Mouse (Mus musculus) hindbrain, embryonic 16.5 days (tissue): Measurements from ENCODE around the gene Specc1l. TPM values are rescaled to one million over a fixed set of nuclear protein-coding genes. Genes with fewer than 3 reads are reported as not detected.

Experiments
- ATAC-seq: fragments of 200-750 bp; cut with Nextera tagmentation; 2 replicates; pipeline ENCODE4 v1.8.0; 2017; ENCODE audit warnings: moderate TSS enrichment, moderate library complexity
- H3K27ac ChIP-seq: fragments of 300-500 bp; sonication (generic); 2 replicates; pipeline ENCODE4 v1.5.1; 2014; ENCODE audit warnings: low read depth, mild to moderate bottlenecking, control low read depth, low read length, moderate library complexity
- H3K27me3 ChIP-seq: fragments of 300-500 bp; sonication (generic); replicated peaks from 2 replicates; pipeline ENCODE4 v1.6.1; 2014; ENCODE audit warnings: low read length; ENCODE audit not compliant: control insufficient read depth, insufficient read depth
- H3K36me3 ChIP-seq: fragments of 300-500 bp; sonication (generic); 2 replicates; pipeline ENCODE4 v1.6.1; 2014; ENCODE audit warnings: mild to moderate bottlenecking, low read length, moderate library complexity, mixed read lengths; ENCODE audit not compliant: control insufficient read depth, insufficient read depth
- H3K4me1 ChIP-seq: fragments of 300-500 bp; sonication (generic); 2 replicates; pipeline ENCODE4 v1.6.1; 2014; ENCODE audit warnings: low read depth, low read length; ENCODE audit not compliant: control insufficient read depth, insufficient read depth
- H3K4me2 ChIP-seq: fragments of 300-500 bp; sonication (generic); 2 replicates; pipeline ENCODE4 v1.6.1; 2014; ENCODE audit warnings: mild to moderate bottlenecking, low read length, control low read depth, moderate library complexity
- H3K4me3 ChIP-seq: fragments of 300-500 bp; sonication (generic); 2 replicates; pipeline ENCODE4 v1.5.1; 2014; ENCODE audit warnings: mild to moderate bottlenecking, low read length, control low read depth, moderate library complexity
- H3K9ac ChIP-seq: fragments of 300-500 bp; sonication (generic); 2 replicates; pipeline ENCODE4 v1.6.1; 2014; ENCODE audit warnings: low read depth, mild to moderate bottlenecking, control low read depth, low read length, moderate library complexity
- H3K9me3 ChIP-seq: fragments of 300-500 bp; sonication (generic); 2 replicates; pipeline ENCODE4 v1.6.1; 2014; ENCODE audit warnings: mild to moderate bottlenecking, low read length, moderate library complexity; ENCODE audit not compliant: control insufficient read depth
- WGBS: fragments of 180-500 bp; shearing (Covaris S2); extraction: QIAGEN DNeasy Blood & Tissue Kit; methylation state at CpG from one replicate; pipeline ENCODE4 v1.1.7; 2014; 5-methylcytosine and 5-hydroxymethylcytosine counted together
- polyA plus RNA-seq: library from polyadenylated mRNA; unstranded; fragments of >200 nt; fragmentation: Nextera tagmentation; extraction: Ambion mirVana; gene quantifications from 2 replicates; pipeline ENCODE4 v1.2.1, GENCODE M21; 2015

The Specc1l gene
- polyA plus RNA-seq, 1 experiment from 2014 or later: 24.7 TPM

DNA sequence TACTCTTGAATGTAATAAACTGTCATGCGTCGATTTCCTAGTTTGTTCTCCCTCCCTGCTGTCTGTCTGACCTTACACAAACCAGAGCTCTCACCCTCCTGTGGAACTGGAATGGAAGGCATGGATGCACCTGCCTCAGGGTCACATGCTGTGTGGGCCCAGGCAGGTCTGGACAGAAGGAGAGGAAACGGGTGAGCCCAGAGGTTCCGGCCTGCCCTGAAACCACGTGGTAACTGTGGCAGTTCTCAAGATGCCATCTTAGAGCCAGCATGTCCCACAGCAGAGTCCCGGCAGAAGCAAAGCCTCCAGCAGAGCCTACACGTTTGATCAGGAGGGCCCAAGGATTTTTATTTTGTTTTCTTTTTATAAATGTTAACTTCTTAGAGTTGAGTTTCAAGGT is 100.5 kb downstream of the Specc1l start:
- H3K9ac ChIP-seq: no peak overlapping the region
- peaks cover 11% of the 10 kb centered on the region; the same call in 1 of the 2 replicates for H3K4me1 ChIP-seq
- H3K27me3 ChIP-seq: peaks cover 2% of the 10 kb centered on the region; the same call in 1 of the 2 replicates
- no peak overlapping the region for H3K4me3 ChIP-seq
- no peaks in the 10 kb centered on the region for H3K9me3 ChIP-seq
- WGBS: 83% methylated on average over 7 of the region's 7 CpGs
- no peak for ATAC-seq
- no peak overlapping the region for H3K27ac ChIP-seq
- peaks cover 25% of the 10 kb centered on the region for H3K36me3 ChIP-seq
- H3K4me2 ChIP-seq: no peak overlapping the region

DNA sequence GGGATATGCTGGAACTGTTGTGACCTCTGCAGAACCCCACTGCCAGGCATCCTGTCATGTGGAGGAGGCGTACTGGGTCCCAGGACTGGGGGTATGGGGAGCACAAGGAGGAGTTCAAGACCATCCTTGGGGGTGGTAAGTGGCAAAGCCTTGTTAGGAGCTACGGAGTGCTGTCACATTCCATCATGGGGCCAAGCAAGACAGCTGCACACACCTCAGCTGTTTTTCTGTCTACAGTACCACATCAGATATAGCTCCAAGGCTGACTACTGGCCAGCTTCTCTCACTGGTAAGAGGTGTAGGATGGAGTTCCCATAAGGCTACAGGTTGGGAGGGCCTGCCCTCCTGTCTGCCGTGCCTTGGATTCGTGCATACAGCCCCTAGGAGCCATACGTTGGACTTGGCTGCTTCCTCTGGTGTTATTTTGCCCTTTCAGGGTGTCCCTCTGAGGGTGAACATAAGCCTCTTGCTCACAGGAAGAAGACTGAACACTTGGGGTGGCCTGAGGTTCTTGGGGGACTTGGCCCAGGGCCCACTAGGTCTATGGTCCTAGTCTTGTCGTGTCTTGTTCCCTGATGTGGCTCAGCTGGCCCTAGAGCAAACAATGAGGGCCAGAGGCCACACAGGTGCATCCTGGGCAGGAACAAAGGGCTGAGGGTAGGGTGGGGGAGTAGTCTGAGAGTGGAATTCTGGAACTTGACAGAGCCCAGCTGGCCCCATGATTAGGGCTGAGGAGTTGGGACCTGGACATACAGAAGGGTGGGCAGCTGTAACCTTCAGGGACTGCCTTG is 102.5 kb downstream of the Specc1l start:
- Histone ChIP-seq H3K9ac (no peak overlapping the region; the same call in 1 of the 2 replicates), H3K27ac (no peak overlapping the region; the same call in 1 of the 2 replicates), H3K4me3 (no peak overlapping the region), H3K36me3 (peaks cover 10% of the 10 kb centered on the region), H3K4me1 (peaks cover 11% of the 10 kb centered on the region; the same call in 1 of the 2 replicates), H3K4me2 (no peak overlapping the region), H3K27me3 (peaks cover 13% of the 10 kb centered on the region), H3K9me3 (no peaks in the 10 kb centered on the region)
- 75% methylated on average over 6 of the region's 6 CpGs for WGBS
- no peak for ATAC-seq

DNA sequence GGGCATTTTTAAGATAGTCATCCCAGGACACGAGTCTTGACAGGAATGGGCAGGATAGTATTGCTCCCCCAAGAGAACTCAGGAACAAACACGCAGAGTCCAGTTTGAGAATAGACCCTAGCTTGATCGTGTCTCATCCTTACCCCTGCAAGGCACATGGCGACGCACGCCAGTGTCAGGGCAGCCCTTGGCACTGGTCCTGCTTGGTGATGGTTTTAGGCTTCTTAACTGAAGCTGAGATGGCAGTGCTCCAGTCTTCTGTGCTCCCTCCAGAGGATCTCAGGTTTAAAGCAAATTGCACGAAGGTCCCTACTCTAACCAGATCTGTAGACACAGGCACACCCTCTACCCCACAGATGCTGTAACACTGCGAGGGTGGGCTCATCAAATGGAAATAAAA is 103.9 kb downstream of the Specc1l start:
- 68% methylated on average over 8 of the region's 8 CpGs for WGBS
- H3K27me3 ChIP-seq: peaks cover 13% of the 10 kb centered on the region

DNA sequence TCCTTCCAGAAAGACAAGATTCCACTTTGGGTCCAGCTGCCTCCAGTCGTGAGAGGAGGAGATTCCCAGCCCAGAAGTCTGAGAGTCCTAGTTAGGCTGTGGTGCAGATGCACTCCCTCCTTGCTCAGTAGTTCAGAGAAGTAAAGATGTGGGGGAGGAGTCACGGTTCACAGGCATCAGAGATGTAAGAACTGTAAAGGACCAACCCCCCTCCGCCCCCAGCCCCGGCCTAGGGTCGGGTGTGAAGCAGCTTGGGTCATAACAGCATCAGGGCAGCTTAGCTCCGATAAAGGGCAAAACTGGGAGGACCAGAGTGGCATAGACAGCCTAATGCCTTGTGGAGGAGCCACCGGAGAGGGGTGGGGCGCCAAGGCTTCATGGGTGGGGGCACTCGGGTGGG is 104.6 kb downstream of the Specc1l start:
- Histone ChIP-seq H3K4me1 (peaks cover 11% of the 10 kb centered on the region; the same call in 1 of the 2 replicates), H3K27ac (no peak overlapping the region), H3K4me2 (peak overlapping the region; percentile 59), H3K4me3 (peak overlapping the region; percentile 44), H3K9me3 (no peaks in the 10 kb centered on the region), H3K36me3 (peaks cover 3% of the 10 kb centered on the region; the same call in 1 of the 2 replicates), H3K9ac (peak overlapping the region; percentile 24), H3K27me3 (peaks cover 13% of the 10 kb centered on the region)
- WGBS: 5% methylated on average over 9 of the region's 9 CpGs
- ATAC-seq: peak; percentile 46; the same call in 1 of the 2 replicates

More for the DNA sequence above, 103.9 kb downstream of the Specc1l start:
- no peak overlapping the region for H3K27ac ChIP-seq
- no peak overlapping the region for H3K4me3 ChIP-seq
- H3K4me1 ChIP-seq: peaks cover 11% of the 10 kb centered on the region; the same call in 1 of the 2 replicates
- no peak overlapping the region for H3K4me2 ChIP-seq
- no peak for ATAC-seq
- H3K9ac ChIP-seq: no peak overlapping the region
- peaks cover 3% of the 10 kb centered on the region; the same call in 1 of the 2 replicates for H3K36me3 ChIP-seq
- H3K9me3 ChIP-seq: no peaks in the 10 kb centered on the region

DNA sequence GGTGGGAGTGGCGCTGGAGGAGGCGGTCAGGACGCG is 104.8 kb downstream of the Specc1l start, which contains the start of gene Adora2a:
Adora2a (plus strand) TSS at position 6 of the 36 bp plus-strand sequence.
- peak within 1 kb of the TSS; percentile 59 for H3K4me2 ChIP-seq
- H3K27me3 ChIP-seq: peaks cover 13% of the 10 kb centered on the region
- peaks cover 3% of the 10 kb centered on the region; the same call in 1 of the 2 replicates for H3K36me3 ChIP-seq
- H3K9ac ChIP-seq: peak within 1 kb of the TSS; percentile 24
- peaks cover 11% of the 10 kb centered on the region; the same call in 1 of the 2 replicates for H3K4me1 ChIP-seq
- H3K9me3 ChIP-seq: no peaks in the 10 kb centered on the region
- peak within 1 kb of the TSS; percentile 44 for H3K4me3 ChIP-seq
- 0% methylated on average over 4 of the region's 4 CpGs for WGBS
- ATAC-seq: no peak
- 0 out of 2 replicates have a peak within 1 kb of the TSS, but pooled peaks have one; percentile 32 for H3K27ac ChIP-seq

DNA sequence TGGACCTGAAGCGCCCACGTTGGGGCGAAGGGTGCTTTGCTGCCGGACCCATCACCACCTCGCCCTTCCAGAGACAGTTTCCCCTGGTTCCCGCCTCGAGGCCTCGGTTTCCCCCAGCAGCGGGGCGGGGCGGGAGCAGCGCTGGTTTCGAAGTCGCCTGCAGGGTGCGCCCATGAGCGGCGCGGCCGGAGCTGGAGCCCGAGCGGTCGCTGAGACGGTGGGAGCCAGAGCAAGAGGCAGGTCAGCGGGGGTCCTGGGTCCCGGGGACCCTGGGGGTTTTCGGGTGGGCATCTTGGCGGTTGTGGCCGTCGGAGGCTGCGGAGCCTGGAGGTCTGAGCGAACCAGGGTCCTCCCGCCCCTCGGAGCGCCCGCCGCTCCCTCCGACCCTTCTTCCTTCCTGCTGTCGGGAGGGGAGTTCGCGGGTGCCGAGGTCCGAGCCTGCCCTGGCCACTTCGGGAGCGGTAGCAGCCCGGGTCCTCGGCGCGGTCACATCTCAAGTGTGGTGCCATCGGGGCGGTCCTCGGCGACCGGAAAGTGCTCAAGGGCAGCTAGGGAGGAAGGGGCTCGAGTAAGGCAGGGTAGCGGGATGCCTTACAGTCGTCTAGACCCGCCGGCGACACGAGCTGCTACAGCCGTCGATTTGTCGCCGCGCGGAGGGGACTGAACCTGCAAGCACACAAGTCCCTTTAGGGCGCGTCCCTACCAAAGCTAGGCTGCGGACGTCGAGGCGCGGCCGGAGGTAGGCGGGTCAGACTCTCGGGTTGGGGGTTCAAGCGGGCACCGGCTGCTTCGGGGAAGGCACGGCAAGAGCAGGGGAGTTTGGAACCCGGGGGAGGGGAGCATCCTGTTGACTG is 105.3 kb downstream of the Specc1l start:
- peak overlapping the region; percentile 24 for H3K9ac ChIP-seq
- H3K9me3 ChIP-seq: no peaks in the 10 kb centered on the region
- H3K36me3 ChIP-seq: peaks cover 2% of the 10 kb centered on the region; the same call in 1 of the 2 replicates
- peak overlapping the region; percentile 44 for H3K4me3 ChIP-seq
- H3K27me3 ChIP-seq: peaks cover 13% of the 10 kb centered on the region
- H3K27ac ChIP-seq: 0 out of 2 replicates have a peak overlapping the region, but pooled peaks have one; percentile 32
- ATAC-seq: peak; percentile 51
- H3K4me2 ChIP-seq: peak overlapping the region; percentile 59
- peaks cover 11% of the 10 kb centered on the region; the same call in 1 of the 2 replicates for H3K4me1 ChIP-seq
- 2% methylated on average over 61 of the region's 81 CpGs for WGBS

DNA sequence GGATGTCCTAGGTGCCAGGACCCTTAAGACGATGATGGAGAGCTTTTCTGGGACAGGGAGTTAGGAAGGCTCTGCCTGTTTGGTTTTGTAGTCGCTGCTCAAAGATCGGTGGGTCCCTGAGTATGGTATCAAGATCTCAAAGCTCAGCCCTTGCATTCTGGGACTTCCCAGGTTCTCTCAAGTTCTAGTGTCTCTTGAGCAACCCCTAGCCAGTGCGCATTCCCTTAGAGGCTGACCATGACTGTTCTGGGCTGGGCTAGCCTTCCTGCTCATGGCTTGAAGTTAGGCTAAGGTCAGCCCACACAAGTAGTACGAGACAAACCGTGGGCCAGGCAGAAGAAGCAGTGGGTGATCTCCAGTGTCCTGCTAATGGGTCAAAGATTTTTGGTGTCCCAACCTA is 106.3 kb downstream of the Specc1l start:
- no peak overlapping the region for H3K9ac ChIP-seq
- no peak overlapping the region; the same call in 1 of the 2 replicates for H3K4me3 ChIP-seq

DNA sequence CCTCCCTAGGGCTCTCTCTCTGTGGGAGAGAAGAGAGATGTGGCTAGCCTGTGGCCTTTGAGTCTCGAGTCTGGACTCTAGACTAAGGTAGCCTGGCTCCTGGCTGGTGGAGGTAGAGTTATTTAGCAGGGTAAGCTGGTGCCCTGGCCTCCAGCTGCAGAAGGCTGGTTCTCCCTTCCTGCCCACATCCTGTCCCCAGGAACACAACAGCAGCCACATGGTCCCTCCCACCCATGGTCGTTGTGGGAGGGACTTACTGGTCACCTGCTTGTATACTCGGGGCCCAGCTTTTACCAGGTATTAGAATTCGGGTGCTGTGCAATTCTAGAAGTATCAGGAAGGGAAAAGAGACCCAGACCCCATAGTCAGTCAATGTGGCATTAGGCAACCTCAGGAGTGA is 108.4 kb downstream of the Specc1l start:
- H3K9me3 ChIP-seq: no peaks in the 10 kb centered on the region
- peaks cover 11% of the 10 kb centered on the region; the same call in 1 of the 2 replicates for H3K4me1 ChIP-seq
- H3K27ac ChIP-seq: no peak overlapping the region
- H3K9ac ChIP-seq: no peak overlapping the region
- H3K4me2 ChIP-seq: no peak overlapping the region
- ATAC-seq: no peak
- H3K36me3 ChIP-seq: no peaks in the 10 kb centered on the region
- H3K27me3 ChIP-seq: peaks cover 13% of the 10 kb centered on the region
- 63% methylated on average over 4 of the region's 4 CpGs for WGBS
- H3K4me3 ChIP-seq: no peak overlapping the region

More for the DNA sequence above, 106.3 kb downstream of the Specc1l start:
- Histone ChIP-seq H3K9me3 (no peaks in the 10 kb centered on the region), H3K4me1 (peaks cover 11% of the 10 kb centered on the region; the same call in 1 of the 2 replicates), H3K36me3 (no peaks in the 10 kb centered on the region), H3K27ac (no peak overlapping the region), H3K27me3 (peaks cover 13% of the 10 kb centered on the region), H3K4me2 (peak overlapping the region; percentile 59)
- no peak for ATAC-seq
- WGBS: 88% methylated on average over 6 of the region's 6 CpGs

DNA sequence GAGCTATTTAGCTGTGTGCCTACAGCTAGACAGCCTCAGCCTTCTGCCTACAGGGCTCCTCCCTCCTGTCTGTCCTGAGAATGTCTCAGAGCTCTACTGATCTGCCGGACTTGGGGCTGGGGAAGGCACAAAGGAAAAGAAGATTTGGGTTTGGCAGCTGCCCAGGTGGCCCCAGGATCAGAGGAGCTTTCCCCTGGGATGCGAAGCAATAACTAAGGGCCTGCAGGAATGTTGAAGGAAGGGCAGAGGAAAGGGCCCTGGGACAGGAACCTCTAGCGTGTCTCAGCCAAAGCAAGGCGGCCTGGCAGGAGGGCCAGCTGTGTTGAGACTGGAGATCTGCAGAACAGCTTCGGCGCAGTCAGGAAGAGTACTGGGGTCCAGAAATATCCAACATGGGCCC is 111.1 kb downstream of the Specc1l start:
- Histone ChIP-seq H3K27me3 (peaks cover 7% of the 10 kb centered on the region), H3K9ac (no peak overlapping the region), H3K27ac (no peak overlapping the region), H3K4me2 (no peak overlapping the region), H3K9me3 (no peaks in the 10 kb centered on the region), H3K4me3 (no peak overlapping the region), H3K36me3 (no peaks in the 10 kb centered on the region), H3K4me1 (no peaks in the 10 kb centered on the region)
- 61% methylated on average over 6 of the region's 6 CpGs for WGBS
- no peak for ATAC-seq
